Mouse (Mus musculus) 3134 (cell line): ENCODE measurements at regions not wholly inside any gene's neighbourhood (a gene's known extent, or its start where the extent isn't known, plus 50 kb on each side); places are given as distances from the start of the nearest gene placed in this dataset.

Source experiments
- DNase-seq: peaks from one replicate; pipeline ENCODE4 v3.0.0-alpha.2; 2011; ENCODE audit warnings: low spot score; ENCODE audit not compliant: insufficient read length; ENCODE audit errors: extremely low read depth

- no peak for DNase-seq
Observed at GRCm38 (mm10) chr1:190419709-190420108, 249.2 kb upstream of the Prox1 start.

GRCm38 (mm10) chr1:190417326-190417725, 246.8 kb upstream of the Prox1 start:
- no peak for DNase-seq

DNA sequence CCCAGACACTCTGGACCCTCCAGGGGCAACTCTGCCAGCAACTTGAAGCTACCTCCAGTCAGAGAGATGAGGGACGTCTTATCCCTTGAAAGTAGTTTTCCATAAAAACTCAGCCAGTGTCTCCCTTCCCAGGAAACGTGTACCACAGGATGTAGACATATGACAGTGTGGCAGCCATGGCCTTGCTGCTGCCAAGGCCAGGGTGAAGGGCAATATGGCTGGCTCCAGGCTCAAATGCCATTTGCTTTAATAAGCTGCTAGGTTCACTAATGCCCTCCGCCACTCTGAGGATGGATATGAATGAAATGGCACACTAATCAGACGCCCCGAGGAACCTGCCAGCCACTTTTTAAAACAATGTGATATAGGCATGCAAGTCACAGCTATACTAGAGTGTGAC, 241.2 kb upstream of the Prox1 start:
- no peak for DNase-seq

DNA sequence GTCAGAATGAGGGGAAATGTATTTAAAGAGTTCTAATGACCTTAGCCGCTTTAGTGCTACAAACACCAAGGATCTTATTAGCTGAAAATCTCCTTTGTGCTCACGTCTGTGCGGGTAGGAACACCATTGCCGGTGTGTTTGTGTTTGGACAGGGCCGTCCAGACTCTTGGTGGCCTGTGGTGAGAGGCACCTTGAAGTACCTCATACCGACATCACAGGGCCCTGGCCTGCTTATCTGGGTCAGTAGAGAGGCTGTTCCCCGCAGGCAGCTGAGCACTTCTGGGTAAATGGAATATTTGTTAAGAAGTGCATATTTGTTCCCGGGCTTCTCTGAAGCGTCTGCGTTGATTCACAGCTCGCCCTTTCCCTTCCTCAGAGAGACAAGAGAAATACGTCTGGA, 232.8 kb upstream of the Prox1 start:
- DNase-seq, result no peak

DNA sequence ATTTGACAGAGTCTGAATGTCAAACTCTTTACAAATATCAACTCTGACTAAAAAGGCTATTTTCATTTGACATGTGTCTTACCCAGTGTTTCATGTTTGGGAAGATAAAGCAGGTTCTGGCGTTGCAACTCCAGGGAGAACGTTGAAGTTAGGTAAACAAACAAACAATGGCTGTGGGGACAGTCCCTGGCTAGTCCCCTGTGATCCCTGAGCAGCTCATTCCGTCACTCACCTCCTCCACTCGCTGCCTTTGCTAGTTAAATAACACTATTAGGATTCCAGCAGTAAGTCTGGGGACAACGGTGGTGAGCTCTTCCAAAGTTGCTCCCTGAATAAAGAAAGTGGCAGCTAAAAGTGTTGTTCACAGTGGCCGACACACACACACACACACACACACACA, 227.8 kb upstream of the Prox1 start:
- no peak for DNase-seq

- DNase-seq, result no peak
Observed at GRCm38 (mm10) chr1:190397811-190398210, 227.3 kb upstream of the Prox1 start.

GRCm38 (mm10) chr1:190393061-190393460, 222.5 kb upstream of the Prox1 start:
- no peak for DNase-seq

DNA sequence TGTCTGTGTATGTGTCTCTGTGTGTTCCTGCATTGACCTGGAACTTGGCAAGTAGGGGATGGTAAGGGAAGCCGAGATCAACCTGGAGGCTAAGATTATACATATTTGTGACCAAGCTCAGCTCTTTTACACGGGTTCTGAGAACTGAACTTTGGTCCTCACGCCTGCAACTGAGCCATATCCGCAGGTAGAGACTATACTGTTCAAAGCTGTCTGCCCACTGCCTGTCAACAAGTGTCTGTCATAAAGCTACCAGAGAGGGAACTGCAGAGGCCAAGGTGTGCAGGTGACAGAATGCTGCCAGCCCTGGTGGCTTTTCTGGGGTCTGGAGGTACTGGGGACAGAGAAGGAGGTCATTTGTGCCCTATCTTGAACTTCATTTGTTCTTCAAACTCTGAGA, 218.3 kb upstream of the Prox1 start:
- DNase-seq, result no peak

DNA sequence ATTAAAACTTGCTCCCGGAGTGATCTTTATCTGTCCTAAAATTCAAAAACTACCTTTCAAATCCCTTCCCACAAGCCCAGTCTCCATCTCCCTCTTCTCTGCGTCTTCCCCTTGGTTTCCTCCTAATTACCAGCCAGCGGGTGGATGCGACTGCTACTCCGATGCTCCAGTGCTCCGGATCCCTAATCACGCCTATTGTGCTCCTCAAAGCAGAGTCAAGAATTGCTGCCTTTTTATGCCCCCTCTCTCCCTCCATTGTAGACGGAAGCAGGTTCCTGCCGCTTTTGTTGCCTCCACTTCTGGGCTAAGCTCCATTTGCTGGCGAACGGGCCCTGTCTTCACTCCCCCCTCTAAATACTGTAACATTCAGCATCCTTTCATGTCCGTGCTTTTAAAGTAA, 214.0 kb upstream of the Prox1 start:
- no peak for DNase-seq

- no peak for DNase-seq
Observed at GRCm38 (mm10) chr1:190383256-190383838, 212.8 kb upstream of the Prox1 start.

DNA sequence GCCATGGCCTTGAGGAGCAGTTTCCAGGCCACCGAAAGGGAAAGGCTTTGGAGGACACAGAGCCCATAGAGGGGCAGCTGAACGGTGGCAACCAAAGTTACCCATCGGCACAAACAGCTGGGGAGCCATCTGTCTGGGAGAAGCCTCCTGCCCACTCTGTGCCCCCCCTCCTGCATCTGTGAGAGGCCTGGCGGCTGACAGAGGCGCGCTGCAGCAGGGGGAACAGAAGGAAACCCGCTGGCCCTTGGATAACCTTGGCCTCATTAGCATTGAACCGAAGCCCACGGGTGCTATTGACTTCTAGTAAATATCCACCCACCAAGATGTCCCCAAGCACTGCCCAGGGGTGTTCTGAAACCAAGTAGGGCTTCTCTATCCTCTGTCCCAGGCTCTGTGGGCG, 209.6 kb upstream of the Prox1 start:
- no peak for DNase-seq

- DNase-seq, result no peak
Observed at GRCm38 (mm10) chr1:190375160-190375880, 204.8 kb upstream of the Prox1 start.

DNA sequence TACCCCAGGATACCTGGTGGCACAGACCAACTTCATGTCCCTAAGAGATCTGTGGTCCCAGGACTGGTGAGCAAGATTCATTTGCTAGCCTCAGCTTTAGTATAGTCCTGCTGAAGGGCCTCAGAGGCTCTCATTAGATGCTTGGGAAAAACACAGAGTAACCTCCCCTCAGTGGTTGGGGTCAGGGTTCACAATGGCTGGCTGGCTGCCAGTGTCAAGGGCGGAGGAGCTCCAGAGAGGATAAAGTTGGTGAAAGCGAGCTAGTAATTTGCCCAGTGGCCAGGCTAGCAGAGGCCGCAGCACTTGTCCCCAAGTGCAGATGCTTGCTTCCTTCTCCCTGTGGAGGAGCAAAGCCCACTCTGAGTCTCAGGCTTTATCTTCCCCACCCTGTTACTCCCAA, 203.8 kb upstream of the Prox1 start:
- DNase-seq, result no peak

GRCm38 (mm10) chr1:190366631-190367030, 196.1 kb upstream of the Prox1 start:
- no peak for DNase-seq

DNA sequence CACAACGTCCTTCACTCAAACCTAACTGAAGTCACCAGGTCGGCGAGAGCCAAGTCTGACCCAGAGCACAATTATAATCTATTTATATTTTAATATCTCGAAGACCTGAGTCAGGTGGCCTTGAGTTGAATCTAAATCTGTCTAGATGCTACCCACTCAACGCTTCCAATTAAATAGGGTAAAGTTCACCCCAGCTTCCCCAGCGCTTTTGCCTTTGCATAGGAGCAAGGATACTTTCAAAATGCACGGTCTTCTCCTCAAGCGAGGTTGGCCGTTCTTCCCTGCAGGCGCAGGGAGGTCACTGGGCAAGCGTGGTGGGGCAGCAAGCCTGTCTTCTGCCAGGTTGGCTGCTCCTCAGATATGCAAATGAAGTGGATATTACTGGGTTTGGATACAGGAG, 194.6 kb upstream of the Prox1 start:
- no peak for DNase-seq

DNA sequence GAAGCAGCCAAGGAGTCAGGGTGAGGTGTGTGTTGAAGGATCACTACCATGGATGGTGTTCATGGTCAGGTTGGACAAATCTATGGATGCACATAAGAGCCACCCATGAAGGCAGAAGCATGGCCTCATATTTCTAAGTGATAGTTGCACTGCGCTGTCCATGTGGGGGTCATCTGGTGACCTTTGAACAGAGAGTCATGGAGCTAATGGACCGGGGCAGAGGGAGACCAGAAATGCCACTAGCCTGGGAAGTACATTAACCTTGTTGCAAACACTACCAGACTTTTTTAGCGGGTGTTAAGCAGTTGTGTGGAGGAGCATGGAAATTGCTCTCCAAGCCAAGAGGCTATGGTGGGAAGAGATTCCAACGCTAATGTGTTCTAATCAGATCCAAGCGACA, 190.1 kb upstream of the Prox1 start:
- no peak for DNase-seq

GRCm38 (mm10) chr1:190357779-190358178, 187.3 kb upstream of the Prox1 start:
- no peak for DNase-seq

GRCm38 (mm10) chr1:190347610-190348009, 177.1 kb upstream of the Prox1 start:
- no peak for DNase-seq

DNA sequence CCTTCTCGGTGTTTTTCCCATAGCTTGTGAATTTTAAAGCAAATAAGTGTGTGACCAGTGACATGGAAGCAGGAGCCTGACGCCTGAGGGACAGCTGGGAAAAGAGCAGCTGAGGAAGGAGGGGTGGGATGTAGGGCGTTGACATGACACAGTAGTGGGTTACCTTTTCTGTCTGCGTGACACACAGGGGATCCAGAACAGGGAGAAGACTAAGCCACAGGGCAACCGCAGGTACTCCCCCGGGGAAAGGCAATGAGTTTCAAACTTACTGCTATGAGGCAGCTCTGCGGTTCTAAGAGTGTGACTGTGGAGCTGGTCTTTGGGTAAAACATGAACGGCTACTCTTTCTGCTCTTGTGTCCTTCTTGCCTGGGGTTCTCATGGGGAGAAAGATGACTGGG, 170.2 kb upstream of the Prox1 start:
- DNase-seq, result no peak

GRCm38 (mm10) chr1:190334471-190334870, 164.0 kb upstream of the Prox1 start:
- no peak for DNase-seq

DNA sequence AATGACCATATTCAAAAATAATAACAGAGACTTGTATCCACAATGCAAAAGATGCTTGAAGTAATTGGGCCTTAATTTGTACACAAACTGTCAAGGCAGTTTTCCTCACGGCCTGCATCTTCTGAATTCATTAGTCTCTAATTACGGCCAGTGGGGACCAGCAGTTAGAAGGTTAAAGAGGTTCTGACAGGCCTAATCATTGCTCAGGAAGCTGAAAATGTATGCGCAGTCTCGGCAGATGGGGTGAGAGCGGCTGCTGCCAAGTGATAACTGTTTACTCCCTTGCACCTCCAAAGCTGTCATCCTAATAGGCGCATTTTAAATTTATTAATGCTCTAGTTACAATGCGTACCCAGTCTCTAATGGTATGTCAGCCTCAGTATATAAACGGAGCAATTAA, 163.5 kb upstream of the Prox1 start:
- DNase-seq, result no peak

DNA sequence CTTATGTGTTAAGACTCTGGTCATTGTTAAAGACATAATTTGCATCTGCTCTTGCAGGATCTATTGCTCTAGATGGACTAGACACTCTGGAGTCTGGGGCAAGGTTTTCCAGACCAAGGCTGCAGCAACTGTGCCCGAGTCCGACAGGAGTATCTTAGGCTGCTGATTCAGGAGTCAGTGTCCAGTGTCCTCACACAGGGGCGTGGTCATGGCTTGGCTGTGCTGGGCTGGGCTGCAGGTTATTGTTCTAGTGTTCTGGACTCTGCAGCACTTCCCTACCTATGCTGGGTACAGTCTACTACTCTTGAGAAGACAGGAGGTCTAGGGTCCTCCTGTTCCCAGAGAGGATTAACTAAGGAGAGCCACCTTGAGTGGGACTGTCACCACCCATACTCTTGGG, 161.5 kb upstream of the Prox1 start:
- no peak for DNase-seq

GRCm38 (mm10) chr1:190324562-190324961, 154.0 kb upstream of the Prox1 start:
- no peak for DNase-seq
